Mouse (Mus musculus) liver, postnatal 0 days (tissue): ENCODE measurements around the gene Mef2d.

Experiments used
- CTCF ChIP-seq: sonication (generic); IDR thresholded peaks from 2 replicates; pipeline ENCODE4 v1.5.1; 2016; ENCODE audit warnings: antibody characterized with exemption, low read depth
- EP300 ChIP-seq: IDR thresholded peaks from 2 replicates; pipeline ENCODE4 v1.6.1; 2016; ENCODE audit warnings: antibody characterized with exemption, low read depth, mild to moderate bottlenecking

DNA sequence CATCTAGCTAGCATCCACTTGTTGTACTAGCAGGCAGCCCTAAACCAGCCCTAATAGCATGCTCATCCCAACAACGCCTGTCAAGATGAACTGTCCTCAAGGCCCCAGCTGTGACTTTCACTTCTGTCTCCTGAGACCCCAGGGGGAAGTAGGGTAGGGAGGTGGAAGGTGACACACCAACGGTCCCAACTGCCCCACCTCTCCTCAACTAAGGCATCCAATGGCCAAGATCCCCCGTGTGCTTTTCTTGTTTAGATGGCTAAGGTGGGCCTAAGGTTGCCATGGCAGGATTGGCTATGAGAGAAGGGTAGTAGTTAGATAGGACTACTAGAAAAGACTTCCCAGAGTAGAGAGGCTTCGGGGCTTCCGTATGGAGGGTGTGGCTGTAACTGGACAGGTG lies 6.2 kb downstream of the Mef2d start:
- TF ChIP-seq CTCF (no peak), EP300 (peak; percentile 64; the same call in 1 of the 2 replicates)
